Mouse (Mus musculus): Measurements from ENCODE around the gene Phc3.

GRCm38 (mm10) chr3:30968531-30969092, 603 bp downstream of the Phc3 start:
- no peak for TF ChIP-seq CTCF (conservative IDR thresholded peaks at IDR 0.05; ENCODE audit: low read length)
- TF ChIP-seq POU5F1 (IDR thresholded peaks at IDR 0.05; ENCODE audit: borderline replicate concordance, low read length): no peak
- TF ChIP-seq NANOG (IDR thresholded peaks at IDR 0.05; ENCODE audit: borderline replicate concordance, low read length): no peak

Measured in E14TG2a.4 (cell line).